Mouse (Mus musculus): ENCODE measurements around the gene Fshb.

- TF ChIP-seq POLR2A (IDR thresholded peaks at IDR 0.05; ENCODE audit: borderline replicate concordance, extremely low read depth, insufficient read depth, insufficient read length, poor library complexity, severe bottlenecking) (no peak), CTCF (IDR thresholded peaks at IDR 0.05; ENCODE audit: borderline replicate concordance, extremely low read depth, insufficient read depth, insufficient read length) (no peak)
Observed at GRCm38 (mm10) chr2:107006378-107006777, 53.1 kb downstream of the Fshb start.
